Mouse (Mus musculus): ENCODE measurements around the gene Mob3b. TPM values are rescaled to one million over a fixed set of nuclear protein-coding genes. Genes with fewer than 3 reads are reported as not detected.

Mob3b gene
- polyA plus RNA-seq, 1 experiment from 2014 or later, result 18.5 TPM

DNA sequence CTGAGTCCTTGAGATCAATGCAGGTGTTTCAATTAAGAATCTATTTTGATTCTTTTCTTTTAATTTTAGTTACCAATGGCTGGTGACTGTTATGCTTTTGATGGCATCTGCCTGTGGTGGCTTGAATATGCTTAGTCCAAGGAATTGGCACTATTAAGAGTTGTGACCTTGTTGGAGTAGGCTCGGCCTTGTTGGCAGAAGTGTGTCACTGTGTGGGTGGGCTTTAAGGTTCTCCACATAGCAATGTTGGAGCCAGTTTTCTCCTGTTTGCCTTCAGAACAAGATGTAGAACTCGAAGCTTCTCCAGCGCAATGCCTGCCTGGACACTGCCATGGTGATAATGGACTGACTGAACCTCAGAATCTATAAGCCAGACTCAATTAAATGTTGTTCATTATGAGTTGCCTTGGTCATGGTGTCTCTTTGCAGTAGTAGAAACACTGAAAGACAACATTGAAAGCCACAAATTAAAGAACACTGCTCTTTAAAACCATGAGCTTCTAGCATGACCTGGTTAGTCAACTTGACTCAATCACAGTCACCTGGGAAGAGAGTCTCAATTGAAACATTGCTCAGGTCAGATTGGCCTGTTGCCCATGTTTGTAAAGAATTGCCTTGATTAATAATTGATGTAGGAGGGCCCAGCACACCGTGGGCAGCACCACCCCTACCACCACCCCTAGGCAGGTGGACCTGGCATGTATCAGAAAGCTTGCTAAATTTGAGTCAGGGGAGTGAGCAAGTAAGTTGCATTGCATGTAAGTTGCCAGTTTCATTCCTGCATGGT is 180.2 kb downstream of the Mob3b start:
- 90% methylated on average over 4 of the region's 4 CpGs for WGBS
- no peak overlapping the region for H3K4me2 ChIP-seq
- H3K9me3 ChIP-seq, result peaks cover 2% of the 10 kb centered on the region; the same call in 1 of the 2 replicates
- ATAC-seq (ENCODE audit: insufficient number of reproducible peaks, insufficient read depth, low FRiP score, low TSS enrichment, low read depth), result no peak
- no peaks in the 10 kb centered on the region for H3K27me3 ChIP-seq
- H3K4me1 ChIP-seq, result peaks cover 18% of the 10 kb centered on the region
- H3K4me3 ChIP-seq, result no peak overlapping the region
- no peak overlapping the region for H3K27ac ChIP-seq
- no peak overlapping the region for H3K9ac ChIP-seq
- no peaks in the 10 kb centered on the region for H3K36me3 ChIP-seq

DNA sequence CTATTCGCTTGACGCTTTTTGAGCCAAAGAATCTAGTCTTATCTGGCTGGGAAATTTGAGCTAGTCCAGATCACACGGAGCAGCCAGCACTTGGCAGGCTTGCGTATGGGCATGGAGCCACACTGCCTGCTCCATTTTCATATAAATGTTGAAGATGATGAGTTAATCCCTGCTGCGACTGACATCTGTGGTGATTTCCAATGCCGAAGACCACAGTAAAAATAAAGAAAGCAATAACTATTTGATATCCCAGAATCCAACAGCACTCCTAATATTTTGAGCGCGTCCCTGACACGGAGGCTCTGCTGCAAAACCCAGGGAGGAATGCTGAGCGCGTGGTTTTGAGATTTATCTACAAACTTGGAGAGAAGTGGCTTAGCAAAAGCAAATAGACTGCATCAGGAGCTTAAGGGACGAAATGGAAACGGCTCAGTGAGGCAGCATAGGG is 180.9 kb downstream of the Mob3b start:
- no peak for ATAC-seq (ENCODE audit: insufficient number of reproducible peaks, insufficient read depth, low FRiP score, low TSS enrichment, low read depth)
- 77% methylated on average over 13 of the region's 13 CpGs for WGBS
- Histone ChIP-seq H3K4me3 (no peak overlapping the region), H3K9ac (no peak overlapping the region), H3K4me2 (no peak overlapping the region), H3K27ac (no peak overlapping the region), H3K4me1 (peaks cover 18% of the 10 kb centered on the region), H3K27me3 (no peaks in the 10 kb centered on the region), H3K9me3 (peaks cover 3% of the 10 kb centered on the region; the same call in 1 of the 2 replicates), H3K36me3 (no peaks in the 10 kb centered on the region)

DNA sequence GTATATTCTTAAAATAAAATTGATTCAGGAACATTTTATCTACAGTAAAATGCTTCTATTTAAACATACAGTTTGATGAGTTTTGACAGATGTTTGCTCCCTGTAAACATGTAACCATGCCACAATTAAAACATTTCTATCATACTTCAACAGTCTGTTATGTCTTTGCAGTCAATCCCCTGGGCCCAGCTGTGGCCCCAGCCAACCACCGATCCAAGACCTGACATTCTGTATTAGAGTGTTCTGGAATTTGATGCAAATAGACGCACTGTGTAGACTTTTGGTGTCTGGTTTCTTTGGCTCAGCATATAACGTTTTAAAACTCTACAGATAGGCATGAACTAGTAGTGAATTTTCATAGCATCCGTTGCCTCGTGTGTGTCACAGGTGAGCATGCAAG is 182.5 kb downstream of the Mob3b start:
- Histone ChIP-seq H3K27ac (no peak overlapping the region), H3K4me2 (no peak overlapping the region), H3K9ac (no peak overlapping the region), H3K9me3 (peaks cover 3% of the 10 kb centered on the region; the same call in 1 of the 2 replicates), H3K36me3 (no peaks in the 10 kb centered on the region), H3K4me1 (peaks cover 18% of the 10 kb centered on the region), H3K27me3 (no peaks in the 10 kb centered on the region), H3K4me3 (no peak overlapping the region)
- 43% methylated on average over 5 of the region's 5 CpGs for WGBS
- 0 out of 2 replicates have a peak, but pooled peaks have one; percentile 43 for ATAC-seq (ENCODE audit: insufficient number of reproducible peaks, insufficient read depth, low FRiP score, low TSS enrichment, low read depth)

DNA sequence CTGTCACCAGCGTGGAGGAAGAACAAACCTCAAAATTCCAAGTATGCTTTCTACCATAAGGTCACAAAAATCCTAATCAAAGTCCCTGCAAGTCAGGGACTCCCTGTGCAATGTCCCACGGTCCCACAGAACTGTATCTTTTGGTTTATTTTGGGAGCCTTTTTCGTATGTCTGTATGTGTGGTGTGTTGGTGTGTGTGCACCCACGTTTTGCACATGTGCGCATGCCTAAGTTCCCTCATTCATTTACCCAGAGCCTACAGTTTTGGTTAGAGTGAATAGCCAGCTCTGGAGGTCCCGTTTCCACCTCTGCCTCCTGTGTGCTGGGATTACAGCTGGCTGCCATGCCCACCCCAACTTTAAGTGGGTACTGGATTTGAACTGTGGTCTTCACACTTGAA is 189.7 kb downstream of the Mob3b start:
- H3K9me3 ChIP-seq, result peaks cover 3% of the 10 kb centered on the region; the same call in 1 of the 2 replicates
- H3K9ac ChIP-seq, result no peak overlapping the region
- ATAC-seq (ENCODE audit: insufficient number of reproducible peaks, insufficient read depth, low FRiP score, low TSS enrichment, low read depth), result no peak
- H3K27me3 ChIP-seq, result no peaks in the 10 kb centered on the region; the same call in 1 of the 2 replicates
- no peak overlapping the region for H3K4me2 ChIP-seq
- no peaks in the 10 kb centered on the region for H3K4me1 ChIP-seq
- no peaks in the 10 kb centered on the region for H3K36me3 ChIP-seq
- H3K27ac ChIP-seq, result no peak overlapping the region
- H3K4me3 ChIP-seq, result no peak overlapping the region
- WGBS, result 80% methylated on average over 6 of the region's 6 CpGs

DNA sequence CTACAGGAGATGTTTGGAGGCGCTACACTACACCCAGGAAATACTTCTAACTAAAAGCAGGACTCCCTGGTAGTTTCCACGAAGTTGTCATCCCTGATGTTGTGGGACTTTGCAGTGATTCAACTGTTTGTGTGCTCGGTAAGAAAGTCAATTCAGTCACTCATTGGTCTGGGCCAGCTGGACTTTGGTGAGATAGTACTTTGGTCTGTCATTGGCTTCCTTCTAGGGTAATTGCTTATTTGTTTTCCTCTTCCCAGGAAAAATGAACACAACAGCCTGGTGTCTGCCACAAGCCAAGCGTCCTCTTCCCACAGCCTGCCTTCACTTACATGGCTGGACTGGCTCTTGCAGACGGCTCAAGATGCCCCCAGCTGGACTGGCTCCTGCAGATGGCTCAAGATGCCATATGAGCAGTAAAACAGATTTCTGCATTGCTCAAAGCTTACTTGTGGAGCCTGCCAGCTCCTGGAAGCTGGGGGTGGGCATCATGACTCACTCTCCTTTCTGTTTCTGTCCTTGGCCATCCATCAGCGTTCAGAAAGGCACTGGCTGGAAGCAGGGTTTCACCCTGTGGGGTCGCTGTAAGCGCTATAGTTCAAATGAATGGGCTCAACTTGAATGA is 190.8 kb downstream of the Mob3b start:
- Histone ChIP-seq H3K27me3 (peaks cover 1% of the 10 kb centered on the region; the same call in 1 of the 2 replicates), H3K4me1 (no peaks in the 10 kb centered on the region), H3K9ac (no peak overlapping the region), H3K9me3 (no peaks in the 10 kb centered on the region), H3K4me2 (no peak overlapping the region), H3K36me3 (no peaks in the 10 kb centered on the region), H3K4me3 (no peak overlapping the region), H3K27ac (no peak overlapping the region)
- WGBS, result 70% methylated on average over 8 of the region's 8 CpGs
- no peak for ATAC-seq (ENCODE audit: insufficient number of reproducible peaks, insufficient read depth, low FRiP score, low TSS enrichment, low read depth)

DNA sequence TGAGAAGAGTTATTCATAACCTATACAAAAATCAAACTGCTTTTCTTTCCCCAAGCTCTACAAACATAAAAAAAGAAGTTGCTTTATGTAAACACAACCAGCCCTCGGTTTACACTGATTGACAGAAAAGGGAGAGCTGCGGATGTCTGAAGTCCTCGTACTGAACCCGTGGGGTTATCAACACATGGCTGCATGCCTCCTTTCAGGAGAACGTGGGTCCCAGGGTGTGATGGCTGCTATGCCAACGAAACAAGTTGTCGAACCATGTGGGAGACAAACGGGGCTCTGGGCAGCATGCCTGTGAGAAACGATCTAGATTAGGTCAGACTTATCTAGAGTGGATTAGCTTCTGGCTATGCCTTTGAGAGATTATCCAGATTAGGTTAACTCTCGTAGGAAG is 192.4 kb downstream of the Mob3b start:
- no peaks in the 10 kb centered on the region; the same call in 1 of the 2 replicates for H3K4me1 ChIP-seq
- 67% methylated on average over 10 of the region's 10 CpGs for WGBS
- H3K4me3 ChIP-seq, result no peak overlapping the region
- no peaks in the 10 kb centered on the region for H3K36me3 ChIP-seq
- no peak overlapping the region for H3K9ac ChIP-seq
- H3K9me3 ChIP-seq, result no peaks in the 10 kb centered on the region
- H3K27me3 ChIP-seq, result peaks cover 3% of the 10 kb centered on the region; the same call in 1 of the 2 replicates
- H3K4me2 ChIP-seq, result no peak overlapping the region
- no peak for ATAC-seq (ENCODE audit: insufficient number of reproducible peaks, insufficient read depth, low FRiP score, low TSS enrichment, low read depth)
- H3K27ac ChIP-seq, result no peak overlapping the region

DNA sequence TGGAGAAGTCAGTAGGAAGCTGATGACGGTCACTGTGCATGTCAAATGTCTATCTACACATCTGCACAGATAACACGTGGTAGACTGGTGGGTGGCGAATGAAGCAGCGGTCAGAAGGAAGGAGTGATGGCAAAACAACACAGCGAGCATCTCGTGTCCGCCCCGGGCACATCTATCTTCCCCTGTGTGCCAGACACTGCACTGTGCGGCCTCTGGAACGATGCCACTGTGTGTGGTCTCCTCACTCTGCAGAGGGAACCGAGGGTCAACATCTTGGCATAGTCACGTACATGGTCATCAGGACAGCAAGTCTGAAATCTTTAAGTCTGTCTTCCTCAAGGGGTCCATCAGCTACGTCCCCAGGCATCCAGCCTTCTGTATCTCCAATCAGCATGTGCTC is 193.3 kb downstream of the Mob3b start:
- H3K36me3 ChIP-seq, result no peaks in the 10 kb centered on the region
- WGBS, result 88% methylated on average over 13 of the region's 13 CpGs
- no peaks in the 10 kb centered on the region; the same call in 1 of the 2 replicates for H3K4me1 ChIP-seq
- H3K4me3 ChIP-seq, result no peak overlapping the region
- H3K9ac ChIP-seq, result no peak overlapping the region
- ATAC-seq (ENCODE audit: insufficient number of reproducible peaks, insufficient read depth, low FRiP score, low TSS enrichment, low read depth), result no peak
- H3K27ac ChIP-seq, result no peak overlapping the region
- peaks cover 3% of the 10 kb centered on the region; the same call in 1 of the 2 replicates for H3K27me3 ChIP-seq
- no peaks in the 10 kb centered on the region for H3K9me3 ChIP-seq
- no peak overlapping the region for H3K4me2 ChIP-seq

DNA sequence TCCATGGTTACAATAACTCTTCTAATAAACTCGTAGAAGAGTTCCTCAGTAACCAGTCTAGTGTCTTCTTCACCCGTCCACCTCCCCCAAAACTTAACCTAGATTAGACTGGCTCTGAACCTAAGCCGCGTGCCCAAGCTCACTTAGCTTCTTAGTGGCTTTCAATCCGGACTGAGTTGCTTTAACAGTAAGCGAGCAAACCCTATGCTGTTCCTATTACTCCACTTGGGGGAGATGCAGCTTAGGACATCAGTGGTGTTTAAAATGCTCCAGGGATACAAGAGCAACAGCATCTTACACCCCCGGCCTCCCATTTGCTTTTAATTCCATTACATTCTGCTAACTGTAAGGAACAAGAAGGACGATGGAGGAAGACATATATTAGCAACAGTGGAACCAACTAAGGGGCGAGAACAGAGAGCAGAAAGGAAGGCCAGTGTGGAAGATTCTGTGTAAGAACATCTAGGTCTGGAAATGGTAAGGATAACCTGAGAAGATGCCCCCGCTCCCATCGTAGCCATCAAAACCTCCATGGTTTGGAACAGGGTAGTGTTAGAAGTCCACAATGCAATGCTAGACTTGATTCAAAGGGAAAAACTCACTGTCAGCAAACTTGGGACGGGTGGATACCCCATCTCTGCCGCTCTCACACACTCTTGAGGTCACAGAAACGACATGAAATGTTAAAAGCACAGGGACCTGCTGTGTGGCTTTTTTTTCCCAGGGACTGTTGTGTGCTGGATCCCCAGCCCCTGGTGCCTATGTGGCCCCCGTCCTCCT is 196.3 kb downstream of the Mob3b start:
- ATAC-seq (ENCODE audit: insufficient number of reproducible peaks, insufficient read depth, low FRiP score, low TSS enrichment, low read depth), result no peak
- peaks cover 3% of the 10 kb centered on the region; the same call in 1 of the 2 replicates for H3K27me3 ChIP-seq
- H3K27ac ChIP-seq, result no peak overlapping the region
- no peaks in the 10 kb centered on the region for H3K36me3 ChIP-seq
- WGBS, result 68% methylated on average over 15 of the region's 15 CpGs
- no peaks in the 10 kb centered on the region; the same call in 1 of the 2 replicates for H3K4me1 ChIP-seq
- no peak overlapping the region for H3K9ac ChIP-seq
- no peak overlapping the region for H3K4me3 ChIP-seq
- no peaks in the 10 kb centered on the region for H3K9me3 ChIP-seq
- no peak overlapping the region for H3K4me2 ChIP-seq

DNA sequence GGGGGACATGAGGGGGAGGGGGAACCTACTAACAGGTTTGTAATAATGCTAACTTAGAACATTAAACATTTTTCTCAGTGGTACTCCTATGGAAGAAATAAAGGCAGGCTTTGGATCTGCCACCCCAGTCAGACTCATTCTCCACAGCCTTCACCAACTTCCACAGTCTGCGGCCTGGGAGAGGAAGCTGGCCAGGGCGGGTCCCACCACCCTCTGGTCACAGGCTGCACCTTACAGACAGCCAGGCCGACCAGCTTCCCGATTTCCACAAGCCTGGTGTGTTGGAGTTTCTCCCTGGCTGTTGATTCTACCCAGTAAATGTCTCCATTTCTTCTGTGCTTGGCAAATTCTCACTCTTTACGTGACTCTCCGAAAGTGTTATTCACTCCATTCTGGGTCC is 197.8 kb downstream of the Mob3b start:
- H3K4me2 ChIP-seq, result no peak overlapping the region
- no peaks in the 10 kb centered on the region; the same call in 1 of the 2 replicates for H3K4me1 ChIP-seq
- H3K9ac ChIP-seq, result no peak overlapping the region
- 0 out of 2 replicates have a peak, but pooled peaks cover 3% of the 10 kb centered on the region for H3K27me3 ChIP-seq
- H3K27ac ChIP-seq, result no peak overlapping the region
- no peak overlapping the region for H3K4me3 ChIP-seq
- H3K36me3 ChIP-seq, result no peaks in the 10 kb centered on the region
- H3K9me3 ChIP-seq, result no peaks in the 10 kb centered on the region
- ATAC-seq (ENCODE audit: insufficient number of reproducible peaks, insufficient read depth, low FRiP score, low TSS enrichment, low read depth), result no peak
- 86% methylated on average over 6 of the region's 6 CpGs for WGBS

DNA sequence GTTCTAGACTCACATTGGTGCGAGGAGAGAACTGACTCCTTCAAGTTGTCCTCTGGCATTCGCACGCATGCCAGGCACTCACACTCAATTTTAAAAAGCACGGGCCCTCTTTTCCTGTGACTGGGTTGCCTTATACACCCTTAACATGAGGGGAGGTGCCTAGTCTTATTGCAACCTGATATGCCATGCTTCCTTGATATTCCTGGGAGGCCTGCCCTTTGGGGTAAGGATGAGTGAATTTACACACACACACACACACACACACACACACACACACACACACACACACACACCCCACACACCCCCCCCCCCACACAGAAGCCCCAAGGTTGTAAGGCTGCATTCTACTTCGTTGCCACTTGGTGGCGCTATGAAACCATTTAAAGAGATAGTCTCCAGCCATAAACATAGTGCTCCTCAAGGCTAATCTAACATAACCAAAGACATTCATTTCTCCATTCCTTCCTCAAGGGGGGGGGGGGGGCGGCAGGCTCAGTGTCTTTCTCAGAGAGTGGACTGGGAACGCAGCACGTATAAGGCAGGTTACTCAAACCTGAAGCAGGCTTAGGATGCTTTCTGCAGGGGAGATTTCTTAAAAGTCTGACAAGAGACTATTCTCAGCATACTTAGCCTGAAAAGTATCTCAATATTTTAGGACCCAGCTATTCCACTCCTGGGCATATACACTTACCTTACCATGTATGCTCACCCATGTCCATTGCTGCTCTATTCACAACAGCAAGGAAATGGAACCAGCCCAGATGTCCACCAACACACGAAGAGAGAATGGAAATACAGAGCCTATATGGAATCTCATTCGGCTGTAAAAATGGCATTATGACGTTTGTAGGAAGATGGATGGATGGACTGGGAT is 198.9 kb downstream of the Mob3b start:
- Histone ChIP-seq H3K27me3 (0 out of 2 replicates have a peak, but pooled peaks cover 3% of the 10 kb centered on the region), H3K4me3 (no peak overlapping the region), H3K9ac (no peak overlapping the region), H3K4me2 (no peak overlapping the region), H3K27ac (no peak overlapping the region), H3K4me1 (no peaks in the 10 kb centered on the region; the same call in 1 of the 2 replicates), H3K9me3 (no peaks in the 10 kb centered on the region), H3K36me3 (0 out of 2 replicates have a peak, but pooled peaks cover 3% of the 10 kb centered on the region)
- peak; percentile 63; the same call in 1 of the 2 replicates for ATAC-seq (ENCODE audit: insufficient number of reproducible peaks, insufficient read depth, low FRiP score, low TSS enrichment, low read depth)
- WGBS, result 40% methylated on average over 12 of the region's 12 CpGs

Data from embryonic facial prominence, embryonic 13.5 days (tissue).